Mouse (Mus musculus) heart, adult 2 months (tissue): Measurements from ENCODE around the gene Crtac1.

Source experiments
- CTCF ChIP-seq: fragments of 200-600 bp; IDR thresholded peaks from 2 replicates; pipeline ENCODE4 v1.8.1; 2022; ENCODE audit warnings: antibody characterized with exemption, mild to moderate bottlenecking, moderate library complexity
- EP300 ChIP-seq: fragments of 200-500 bp; IDR thresholded peaks from 2 replicates; pipeline ENCODE4 v1.6.1; 2011; ENCODE audit warnings: low read depth, low read length, control low read depth; ENCODE audit not compliant: insufficient read depth
- POLR2A ChIP-seq: fragments of 200-500 bp; IDR thresholded peaks from 2 replicates; pipeline ENCODE4 v1.6.1; 2011; ENCODE audit warnings: mild to moderate bottlenecking, low read depth, low read length, control low read depth; ENCODE audit not compliant: insufficient read depth

DNA sequence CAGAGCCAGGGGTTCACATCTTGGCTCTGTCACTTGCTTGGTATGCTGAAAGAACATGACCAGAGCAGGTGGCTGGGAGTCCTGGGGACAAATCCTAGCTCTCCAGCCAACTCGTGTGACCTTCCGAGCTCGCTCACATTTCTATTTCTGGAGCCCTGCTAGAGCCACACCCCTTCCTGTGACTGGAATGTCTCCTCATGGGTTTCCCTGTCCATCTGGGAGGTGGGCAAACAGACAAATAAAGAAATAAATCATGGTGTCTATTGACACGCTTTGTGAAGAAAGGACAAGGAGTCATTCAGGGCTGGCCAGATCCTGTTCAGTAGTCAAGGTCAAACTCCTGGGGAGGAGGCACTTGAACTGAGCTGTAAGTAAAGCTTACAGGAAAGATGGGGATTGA is 143.2 kb downstream of the Crtac1 start:
- TF ChIP-seq CTCF (no peak), POLR2A (no peak), EP300 (no peak)
